Mouse (Mus musculus) gastrocnemius, postnatal 4 days (tissue): ENCODE data around the gene Cdh13. TPM values are rescaled to one million over a fixed set of nuclear protein-coding genes. Genes with fewer than 3 reads are reported as not detected.

Experiments used
- DNase-seq, 2 experiments: peaks; one replicate each; pipeline ENCODE4 v3.0.0; 2021 to 2022; ENCODE audit warnings: low spot score in 2 of 2, mixed read lengths in 2 of 2
- total RNA-seq, 2 experiments: library from RNA; stranded (reverse); gene quantifications; 2 replicates each; pipeline ENCODE4 v1.2.3; 2021

The Cdh13 gene
- total RNA-seq, 2 experiments from 2014 or later: 136 to 141 TPM

DNA sequence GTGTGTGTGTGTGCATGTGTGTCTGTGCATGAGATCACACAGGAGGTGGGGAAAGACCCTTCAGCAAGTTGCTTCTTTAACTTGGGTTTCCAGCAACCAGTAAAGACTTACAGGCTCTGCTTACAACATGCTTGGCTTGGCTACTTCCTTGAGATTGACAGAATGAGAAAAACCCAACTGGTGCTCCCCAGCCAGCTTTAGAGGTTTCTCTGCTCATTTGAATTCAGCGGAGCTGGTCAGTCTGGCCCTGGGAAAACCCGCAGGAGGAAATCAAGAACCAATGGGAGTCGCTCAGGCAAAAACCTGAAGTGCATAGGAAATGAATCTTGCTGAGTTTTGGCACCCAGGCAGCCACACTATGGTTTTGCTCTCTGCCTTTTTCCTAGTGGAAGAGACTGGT is 96.1 kb downstream of the Cdh13 start:
- DNase-seq: no peak

DNA sequence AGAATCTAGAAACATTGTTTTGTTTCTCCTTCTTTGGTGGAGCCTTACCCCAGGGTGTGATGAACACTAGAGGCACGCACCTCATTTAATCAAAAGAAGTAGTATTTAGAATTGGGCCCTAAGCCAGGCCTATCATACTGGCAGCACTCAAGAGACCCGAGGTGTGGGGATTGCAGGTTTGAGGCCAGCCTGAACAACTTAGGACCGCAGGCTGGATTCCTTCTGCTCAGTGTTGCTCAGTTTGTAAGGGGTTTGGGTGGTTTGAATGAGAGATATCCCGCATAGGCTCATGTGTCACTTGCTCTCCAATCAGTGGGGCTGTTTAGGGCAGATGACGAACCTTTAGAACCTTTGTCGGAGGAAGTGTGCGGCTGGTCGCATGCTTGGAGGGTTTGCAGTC is 96.5 kb downstream of the Cdh13 start:
- DNase-seq: no peak

DNA sequence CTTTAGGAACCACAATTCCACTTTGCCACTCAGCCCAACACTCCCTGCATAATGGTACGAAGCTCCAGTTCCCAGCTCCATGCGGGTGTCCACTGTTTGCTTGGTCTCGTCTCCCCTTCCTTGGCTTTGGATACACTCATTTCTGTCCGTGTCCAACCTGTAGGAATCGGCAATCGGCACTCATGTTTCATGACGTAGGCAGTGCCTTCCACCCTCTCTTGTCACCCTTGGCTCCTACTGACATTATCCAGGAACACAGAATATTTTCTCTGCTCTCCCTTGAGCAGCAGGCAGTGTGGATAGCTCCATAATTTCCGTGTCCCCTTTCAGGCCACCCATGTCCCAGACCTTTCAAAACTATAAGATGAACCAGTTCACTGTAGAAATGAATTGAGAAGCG is 97.2 kb downstream of the Cdh13 start:
- DNase-seq: no peak

DNA sequence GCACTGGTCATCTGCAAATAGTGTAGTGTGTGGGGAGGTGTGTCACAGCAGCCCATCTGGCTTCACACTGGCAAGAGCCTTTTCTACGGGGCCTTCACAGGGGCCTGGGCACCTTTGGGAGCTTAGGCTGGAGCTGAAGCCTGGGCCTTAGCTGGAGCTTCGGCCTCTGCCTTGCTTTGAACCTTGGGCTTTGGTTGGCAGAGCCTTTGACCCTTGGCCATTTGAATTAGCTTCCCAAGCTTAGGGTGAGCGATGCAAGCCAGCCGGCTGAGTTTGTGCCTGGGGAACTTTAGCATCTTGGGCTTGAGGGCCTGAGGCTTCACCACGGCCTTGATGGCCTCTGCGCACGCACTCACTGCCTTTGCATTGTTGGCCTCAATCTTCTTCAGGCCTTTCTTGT is 98.1 kb downstream of the Cdh13 start:
- no peak for DNase-seq

DNA sequence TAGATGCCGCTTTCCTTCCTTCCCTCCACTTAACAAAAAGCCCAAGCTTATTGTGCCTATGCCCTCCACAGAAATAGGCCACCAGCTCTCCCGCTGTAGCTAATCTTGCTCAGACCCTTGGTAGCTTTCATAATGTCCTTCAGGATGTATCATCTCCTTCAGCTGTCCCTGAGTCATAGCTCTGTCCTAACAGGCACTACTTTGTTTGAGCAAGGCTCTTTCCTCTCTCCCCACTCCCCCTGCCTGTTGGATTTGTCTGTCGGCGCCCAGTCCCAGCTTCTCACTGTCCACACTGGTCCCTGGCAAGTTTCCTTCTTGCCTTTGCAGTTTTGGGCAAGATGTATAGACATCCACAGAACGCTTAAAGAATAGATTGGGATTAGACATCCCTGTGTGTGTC is 100.8 kb downstream of the Cdh13 start:
- no peak for DNase-seq

DNA sequence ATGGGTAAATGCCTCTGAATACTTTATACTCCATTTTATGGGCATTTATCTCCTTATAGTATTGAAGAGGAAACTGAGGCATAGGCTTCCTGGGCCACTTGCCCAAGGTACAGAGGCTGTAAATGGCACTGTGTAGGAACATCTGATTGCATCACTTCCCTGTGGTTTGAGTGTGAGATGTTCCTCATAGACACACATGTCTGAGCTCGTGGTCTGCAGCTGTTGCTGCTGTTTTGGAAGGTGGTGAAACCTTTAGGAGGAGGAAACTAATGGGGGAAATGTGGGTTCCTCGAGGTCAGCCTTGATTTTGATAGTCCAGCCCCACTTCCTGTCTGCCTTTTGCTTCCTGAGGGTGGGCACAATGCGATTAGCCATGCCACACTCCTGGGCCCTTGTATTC is 105.9 kb downstream of the Cdh13 start:
- no peak for DNase-seq

DNA sequence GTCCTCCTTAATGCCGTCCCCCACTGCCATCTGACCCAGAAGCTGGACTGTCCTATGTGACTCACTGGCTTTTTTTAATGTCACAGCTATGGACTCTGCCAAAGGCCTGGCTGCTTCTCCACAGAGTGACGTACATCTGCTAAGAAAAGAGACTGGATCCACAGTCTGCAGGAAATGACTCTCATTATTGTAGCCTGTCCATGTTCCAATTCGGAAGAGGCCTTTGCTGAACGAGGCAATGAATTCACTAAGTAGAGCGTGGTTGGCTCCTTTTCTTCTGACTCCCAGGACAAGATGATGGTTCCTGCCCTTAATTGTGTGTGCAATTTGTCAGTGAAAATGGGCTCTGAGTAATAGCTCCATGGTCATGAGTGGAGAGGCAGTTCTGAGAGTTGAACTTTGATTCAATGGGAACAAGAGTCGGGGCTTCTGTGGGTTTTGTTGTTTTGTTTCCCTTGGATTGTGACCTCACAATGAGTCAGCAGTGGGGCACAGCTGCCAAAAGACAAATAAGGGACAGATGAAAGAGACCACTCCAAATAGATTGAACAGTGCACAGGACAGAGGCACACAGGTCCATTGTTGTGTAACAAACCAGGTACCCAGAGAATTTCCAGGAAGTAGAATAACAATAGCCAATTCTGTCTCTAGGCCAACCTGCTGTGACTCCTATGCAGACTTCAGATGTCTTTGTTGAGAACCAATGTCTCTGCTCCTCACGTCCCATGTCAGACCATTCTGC is 110.5 kb downstream of the Cdh13 start:
- no peak for DNase-seq

DNA sequence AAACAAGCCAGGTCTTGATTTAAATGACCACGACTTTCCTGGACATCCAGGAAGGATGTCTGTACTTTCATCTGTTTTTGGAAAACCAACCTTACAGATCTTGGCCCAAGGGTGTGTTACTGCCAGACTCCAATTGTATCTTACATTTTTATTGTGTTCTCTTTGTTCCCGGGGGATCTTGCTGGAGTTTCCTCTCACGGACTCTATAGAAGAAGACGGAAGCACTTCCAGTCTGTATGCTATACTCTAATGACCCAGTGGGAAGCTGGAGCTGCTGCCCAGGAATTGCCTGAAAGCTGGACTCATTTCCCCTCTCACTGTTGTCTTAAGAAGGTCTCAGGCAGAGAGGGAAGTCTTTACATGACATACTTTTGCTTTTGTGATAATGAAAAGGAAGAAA is 111.6 kb downstream of the Cdh13 start:
- no peak for DNase-seq

DNA sequence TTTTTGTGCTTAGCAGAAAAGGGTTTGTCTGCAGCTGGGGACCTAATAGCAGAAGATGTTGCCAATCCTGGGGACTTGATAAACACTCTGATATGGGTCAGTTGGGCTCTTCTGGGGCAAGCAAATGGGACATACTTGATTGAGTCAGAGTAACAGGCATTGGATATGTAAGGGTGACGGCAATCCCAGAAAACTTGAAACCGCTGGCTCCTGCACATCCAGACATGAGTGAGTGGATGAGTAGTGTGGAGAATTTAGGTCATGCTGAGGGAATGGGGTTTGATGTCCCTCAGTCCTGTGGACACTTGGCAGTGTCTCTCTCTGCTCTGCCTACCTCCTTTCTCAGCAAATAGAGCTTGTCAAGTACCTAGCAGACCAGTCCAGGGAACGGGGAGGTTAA is 121.3 kb downstream of the Cdh13 start:
- DNase-seq: no peak

DNA sequence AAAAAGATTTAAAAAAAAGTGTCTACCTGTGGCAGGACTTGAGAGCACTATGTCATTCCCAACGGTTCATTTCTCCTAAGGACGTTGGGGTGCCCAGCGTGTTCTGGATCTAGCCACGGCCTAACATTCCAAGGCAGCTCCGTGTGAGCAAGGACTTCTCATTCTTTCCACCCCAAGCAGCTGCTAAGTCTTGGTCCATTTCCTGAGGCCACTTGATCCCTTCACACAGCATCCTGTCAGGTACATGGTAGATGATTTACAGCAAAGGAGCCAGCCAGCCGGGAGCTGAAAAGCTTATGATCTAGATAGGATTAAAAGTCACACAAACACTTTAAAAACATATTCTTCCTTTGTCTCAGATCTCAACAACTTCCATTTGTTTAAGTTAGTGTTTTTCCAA is 123.8 kb downstream of the Cdh13 start:
- no peak for DNase-seq

DNA sequence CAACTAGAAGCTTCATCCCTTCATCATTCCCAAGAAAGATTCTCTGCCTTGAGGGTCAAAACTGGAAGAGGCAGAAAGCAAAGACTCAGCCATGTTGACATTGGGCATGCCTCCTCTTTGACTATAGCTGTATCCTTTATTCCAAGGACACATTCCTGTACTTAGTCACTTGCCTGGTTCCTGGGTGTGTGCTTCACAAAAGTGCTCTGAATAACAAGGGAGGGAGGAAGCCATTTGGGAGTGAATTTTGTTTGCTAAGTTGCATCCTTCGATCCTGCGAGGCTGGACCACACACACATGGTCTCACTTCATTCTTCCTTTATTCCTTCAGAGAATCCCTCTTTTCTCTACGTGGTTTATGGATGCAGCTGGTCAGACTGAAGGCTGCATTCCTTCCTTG is 125.9 kb downstream of the Cdh13 start:
- no peak for DNase-seq

DNA sequence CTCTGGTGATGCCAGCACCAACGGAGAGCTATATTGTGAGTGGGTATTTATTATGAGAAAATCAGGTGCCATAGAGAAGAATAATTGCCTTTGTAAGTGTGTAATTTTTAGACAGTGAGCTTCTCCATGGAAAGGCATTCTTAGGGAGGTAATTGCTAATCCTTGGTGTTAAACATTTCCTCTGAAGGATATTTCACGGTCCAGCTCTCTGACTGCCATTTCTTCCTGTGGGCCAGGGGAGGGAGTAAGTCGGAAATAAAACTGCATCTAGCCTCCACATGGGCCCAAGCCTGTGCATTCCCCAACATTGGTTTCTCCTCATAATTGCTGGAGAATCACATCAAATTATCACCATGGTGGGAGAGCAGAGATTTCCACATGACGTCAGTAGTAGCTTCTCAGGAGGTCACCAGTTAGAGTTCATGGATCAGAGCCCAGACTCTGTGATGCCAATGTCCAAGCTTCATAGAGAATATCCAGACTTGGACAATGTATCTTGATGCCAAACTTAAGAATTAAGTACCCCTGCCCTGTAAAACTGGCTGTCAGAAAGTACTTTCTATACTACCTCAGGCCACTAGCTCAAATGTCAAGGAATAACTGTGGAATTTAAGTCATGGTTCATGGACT is 126.9 kb downstream of the Cdh13 start:
- DNase-seq: no peak

DNA sequence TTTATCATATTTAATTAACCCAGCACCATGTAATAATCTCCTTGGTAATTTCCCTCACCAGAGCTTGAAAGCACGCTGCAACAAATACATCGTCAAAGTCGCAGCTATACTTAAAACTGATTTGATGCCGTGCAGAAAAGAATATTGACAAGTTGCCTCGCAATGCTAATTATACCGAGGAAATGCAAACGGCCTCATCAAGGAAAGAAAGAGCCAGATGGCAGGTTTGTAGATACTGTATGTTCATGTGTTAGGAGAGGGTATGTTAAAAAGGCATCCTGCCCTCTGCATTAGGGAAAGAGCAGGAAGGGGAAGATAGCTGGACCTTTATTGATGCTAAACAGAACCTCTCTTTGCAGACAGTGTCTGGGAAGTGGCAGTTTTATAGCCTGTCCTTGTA is 132.1 kb downstream of the Cdh13 start:
- DNase-seq: no peak

DNA sequence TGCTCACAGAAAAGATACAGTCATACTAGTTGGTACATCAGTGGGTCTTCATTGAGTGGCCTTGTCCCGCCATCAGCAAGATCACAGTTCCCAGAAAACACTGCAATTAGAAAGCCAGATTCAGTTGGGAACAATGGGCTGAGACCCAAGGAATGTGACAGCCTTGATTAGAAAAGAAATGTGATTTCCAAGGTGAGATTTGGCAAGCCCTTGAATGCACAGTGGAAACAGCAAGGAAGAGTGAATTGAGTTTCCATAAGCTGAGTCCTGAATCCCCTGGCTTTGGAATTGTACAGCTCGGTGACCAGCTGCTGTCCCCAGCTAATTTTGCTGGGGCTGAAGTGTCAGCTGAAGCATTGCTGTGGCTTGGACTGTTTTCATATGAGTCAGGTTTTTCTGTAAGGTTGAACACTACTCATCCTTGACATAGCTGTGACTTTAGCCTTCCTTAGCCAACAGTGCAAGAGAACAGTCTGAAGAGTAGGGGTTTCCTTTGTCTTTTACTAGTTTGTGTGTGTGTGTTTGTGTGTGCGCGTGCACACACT is 133.3 kb downstream of the Cdh13 start:
- DNase-seq: no peak

DNA sequence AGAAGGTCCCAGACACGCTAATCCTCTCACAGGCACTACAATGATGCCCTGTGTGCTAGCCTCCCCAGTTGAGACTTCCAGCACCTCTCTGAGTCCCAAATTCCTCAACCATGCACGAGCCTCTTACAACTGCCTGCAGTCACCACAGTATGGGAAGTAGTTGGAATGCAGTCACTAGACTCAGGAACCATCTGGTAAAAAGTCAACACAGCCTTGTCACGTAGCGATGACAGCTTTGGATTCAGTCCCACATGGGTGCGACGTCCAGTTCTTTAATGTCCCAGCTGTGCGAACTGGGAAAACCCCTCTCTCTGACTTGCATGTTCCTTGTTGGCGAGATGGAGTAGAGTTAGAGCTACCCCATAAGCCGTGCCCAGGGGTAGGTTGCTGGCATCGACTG is 139.1 kb downstream of the Cdh13 start:
- DNase-seq: no peak

DNA sequence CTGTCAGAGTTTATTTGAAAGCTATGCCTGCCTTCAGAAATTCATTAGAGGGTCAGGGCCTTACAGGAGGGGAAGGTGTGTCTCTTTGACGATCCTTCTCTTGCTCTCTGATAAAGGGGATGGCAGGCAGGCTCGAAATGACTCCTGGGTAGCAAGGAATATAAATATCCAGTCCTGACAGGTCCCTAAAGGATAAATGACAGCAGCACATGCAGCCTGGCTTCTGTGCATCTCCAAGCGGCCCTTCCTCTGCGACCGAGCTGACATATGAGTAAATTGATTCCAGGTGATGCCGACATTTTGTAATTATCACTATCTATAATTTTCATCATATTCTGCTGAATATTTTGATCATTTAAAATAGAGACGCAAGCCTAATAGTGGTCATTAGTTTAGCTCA is 145.4 kb downstream of the Cdh13 start:
- no peak for DNase-seq

DNA sequence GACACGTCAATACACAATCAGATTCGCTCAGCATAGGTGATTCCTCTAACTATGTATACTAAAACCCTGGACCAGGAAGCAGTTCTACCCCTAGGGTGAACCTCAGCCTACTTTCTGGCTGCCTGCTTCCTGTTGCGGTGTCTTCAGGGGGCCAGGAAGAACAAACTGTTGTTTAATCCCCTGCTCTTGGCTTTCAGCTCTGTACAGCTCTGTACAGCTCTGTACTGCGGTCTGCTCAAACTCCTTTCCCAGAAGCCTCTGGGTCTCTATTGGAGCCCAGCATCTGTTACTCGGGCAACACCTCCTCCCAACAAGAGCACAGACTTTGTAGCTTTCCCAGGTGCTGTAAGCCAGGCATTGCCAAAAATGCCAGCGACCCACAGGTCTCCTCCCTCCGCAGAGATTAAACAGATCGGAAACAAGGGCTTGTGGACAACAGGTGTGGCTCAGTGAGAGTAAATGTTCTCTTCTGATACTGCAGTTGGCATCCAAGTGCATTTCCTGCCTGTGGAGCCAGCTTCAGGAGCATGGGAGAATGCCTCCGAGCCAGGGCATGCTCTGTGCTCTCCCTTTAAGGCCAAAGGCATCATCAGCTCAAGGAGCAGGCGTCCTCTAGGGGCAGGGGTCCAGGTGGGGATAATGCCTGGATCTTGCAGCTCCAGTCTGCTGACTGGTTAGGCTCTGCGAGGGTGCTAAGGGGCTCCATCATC is 148.4 kb downstream of the Cdh13 start:
- DNase-seq: no peak

DNA sequence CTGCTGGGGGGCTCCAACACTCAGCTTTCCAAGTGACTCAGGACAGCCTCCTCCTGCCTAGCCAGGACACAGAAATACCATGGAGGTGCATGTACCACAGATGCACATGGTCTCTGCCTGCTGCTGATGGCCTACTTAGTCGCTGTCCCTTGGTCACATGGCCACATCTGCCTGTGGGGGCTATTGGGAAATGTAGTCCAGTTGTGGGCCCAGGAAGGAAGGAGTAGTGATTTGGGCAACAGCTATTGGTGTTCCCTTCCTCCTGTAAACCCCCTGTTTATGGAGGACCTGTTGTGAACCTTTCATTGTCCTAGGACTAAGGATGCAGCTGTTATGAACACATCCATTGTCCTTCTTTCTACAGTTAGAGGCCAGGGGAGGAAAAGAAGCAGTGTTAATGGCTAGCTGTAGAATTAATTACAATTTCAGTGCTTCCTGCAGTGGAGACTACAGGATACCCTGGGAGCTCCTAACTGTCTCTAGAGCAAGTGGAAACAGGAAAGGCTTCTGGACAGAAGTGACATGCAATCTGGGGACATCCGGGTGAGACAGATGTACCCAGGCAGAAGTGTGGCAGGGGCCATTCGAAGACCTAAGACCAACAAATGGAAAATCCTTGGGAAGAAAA is 150.1 kb downstream of the Cdh13 start:
- DNase-seq: no peak

DNA sequence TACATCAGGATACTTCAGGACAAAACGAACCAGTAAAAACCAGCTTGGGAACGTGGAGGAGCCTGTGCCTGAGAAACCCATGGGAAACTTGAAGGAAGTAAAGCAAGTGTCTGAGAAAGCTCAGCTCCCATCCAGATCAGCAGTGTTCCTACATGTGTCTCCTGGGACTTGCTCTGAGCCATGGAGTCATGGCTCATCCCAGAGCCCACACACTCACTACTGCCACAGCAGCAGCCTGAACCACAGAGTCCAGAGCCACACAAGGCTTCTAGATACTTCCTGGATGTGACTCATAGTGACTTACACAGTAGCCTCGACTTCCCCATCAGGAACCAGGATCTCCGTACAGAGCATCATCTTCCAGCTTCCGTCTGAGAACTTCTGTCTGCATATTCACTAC is 153.2 kb downstream of the Cdh13 start:
- DNase-seq: no peak

DNA sequence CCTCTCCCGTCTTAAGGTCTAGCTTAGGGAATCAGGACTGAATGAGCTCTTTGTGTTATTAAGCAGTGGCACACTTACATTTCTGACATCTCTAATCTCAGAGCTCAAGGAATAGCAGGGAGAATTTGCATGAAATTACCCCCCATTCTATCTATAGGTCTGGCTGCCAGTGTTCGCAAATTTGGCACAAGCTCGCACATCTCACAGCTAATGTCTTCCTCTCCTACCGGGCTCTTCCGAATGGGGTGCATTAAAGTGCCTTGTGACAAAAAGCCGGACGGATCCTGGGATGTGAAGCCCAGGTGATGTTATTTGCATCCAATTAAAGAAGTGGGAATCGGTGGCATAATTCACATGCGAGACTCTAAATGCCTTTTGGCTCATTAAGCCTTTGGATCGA is 153.6 kb downstream of the Cdh13 start:
- DNase-seq: no peak

DNA sequence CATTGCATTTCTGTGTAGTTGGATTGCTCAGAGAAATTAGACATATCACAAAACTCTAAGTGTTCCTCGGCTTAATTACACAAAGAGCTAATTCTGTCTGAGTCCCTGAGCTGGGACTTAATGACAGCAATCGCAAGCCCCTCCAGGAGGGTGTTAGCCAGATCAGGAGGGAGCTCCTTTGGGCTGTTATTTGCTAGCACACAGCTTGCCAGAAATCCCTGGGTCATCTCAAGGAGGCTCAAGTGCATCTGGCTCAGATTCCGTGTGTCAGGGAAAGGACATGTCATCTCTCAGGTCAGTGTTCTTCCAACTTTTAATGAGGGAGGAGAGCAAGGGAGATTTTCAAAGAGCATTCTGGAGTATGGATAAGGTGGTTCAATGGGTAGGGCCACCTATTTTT is 154.3 kb downstream of the Cdh13 start:
- DNase-seq: no peak

DNA sequence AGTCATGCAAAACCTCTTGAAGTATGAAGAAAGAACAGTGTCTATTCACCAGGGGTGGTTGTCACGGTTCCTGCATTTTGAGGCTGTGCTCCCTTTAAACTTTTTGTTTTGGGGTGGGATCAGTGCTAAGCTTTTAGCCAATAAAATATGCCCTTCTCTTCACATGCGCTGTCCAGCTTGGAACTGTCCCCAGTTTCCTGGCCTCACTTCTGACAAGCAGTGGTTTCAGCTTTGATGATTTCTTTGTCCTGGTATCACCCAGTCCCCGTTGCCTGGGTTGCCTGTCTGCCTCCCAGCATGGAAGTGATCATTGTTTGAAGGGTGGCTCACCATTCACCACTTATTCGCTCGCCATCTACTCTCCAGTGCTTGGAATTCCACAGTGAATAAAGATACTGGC is 156.3 kb downstream of the Cdh13 start:
- no peak for DNase-seq
